Mouse (Mus musculus) liver, postnatal 0 days (tissue): ENCODE measurements around the gene Il11. TPM values are rescaled to one million over a fixed set of nuclear protein-coding genes. Genes with fewer than 3 reads are reported as not detected.

Experiments
- ATAC-seq: fragments of 200-750 bp; cut with Nextera tagmentation; 2 replicates; pipeline ENCODE4 v1.8.0; 2017; ENCODE audit warnings: mild to moderate bottlenecking, moderate library complexity
- DNase-seq: peaks from one replicate; pipeline ENCODE4 v3.0.0-alpha.2; 2016
- H3K27ac ChIP-seq: fragments of 300-500 bp; sonication (generic); 2 replicates; pipeline ENCODE4 v1.5.1; 2014; ENCODE audit warnings: antibody characterized with exemption, moderate library complexity, mild to moderate bottlenecking, low read depth
- H3K27me3 ChIP-seq: fragments of 300-500 bp; sonication (generic); 2 replicates; pipeline ENCODE4 v1.6.1; 2014; ENCODE audit warnings: low read length, control low read depth, mixed read lengths; ENCODE audit not compliant: insufficient read depth
- H3K36me3 ChIP-seq: fragments of 300-500 bp; sonication (generic); replicated peaks from 2 replicates; pipeline ENCODE4 v1.6.1; 2014; ENCODE audit warnings: mild to moderate bottlenecking, control low read depth, low read length, moderate library complexity, mixed read lengths; ENCODE audit not compliant: insufficient read depth
- H3K4me1 ChIP-seq: fragments of 300-500 bp; sonication (generic); 2 replicates; pipeline ENCODE4 v1.6.1; 2014; ENCODE audit warnings: antibody characterized with exemption, mild to moderate bottlenecking, control low read depth; ENCODE audit not compliant: insufficient read depth
- H3K4me2 ChIP-seq: fragments of 300-500 bp; sonication (generic); 2 replicates; pipeline ENCODE4 v1.6.1; 2014; ENCODE audit warnings: low read depth, mild to moderate bottlenecking, low read length, moderate library complexity, mixed read lengths
- H3K4me3 ChIP-seq: fragments of 300-500 bp; sonication (generic); 2 replicates; pipeline ENCODE4 v1.5.1; 2014; ENCODE audit warnings: low read depth, low read length
- H3K9ac ChIP-seq: fragments of 300-500 bp; sonication (generic); replicated peaks from 2 replicates; pipeline ENCODE4 v1.6.1; 2014; ENCODE audit warnings: mild to moderate bottlenecking, moderate library complexity
- H3K9me3 ChIP-seq: fragments of 300-500 bp; sonication (generic); 2 replicates; pipeline ENCODE4 v1.6.1; 2016; ENCODE audit warnings: mild to moderate bottlenecking, control low read depth, low read length, mixed read lengths
- CTCF ChIP-seq: sonication (generic); IDR thresholded peaks from 2 replicates; pipeline ENCODE4 v1.5.1; 2016; ENCODE audit warnings: antibody characterized with exemption, low read depth
- EP300 ChIP-seq: IDR thresholded peaks from 2 replicates; pipeline ENCODE4 v1.6.1; 2016; ENCODE audit warnings: antibody characterized with exemption, low read depth, mild to moderate bottlenecking
- WGBS: fragments of 180-500 bp; shearing (Covaris S2); extraction: QIAGEN DNeasy Blood & Tissue Kit; methylation state at CpG from one replicate; pipeline ENCODE4 v1.1.7; 2014; ENCODE audit not compliant: insufficient replicate concordance; 5-methylcytosine and 5-hydroxymethylcytosine counted together
- polyA plus RNA-seq: library from polyadenylated mRNA; unstranded; fragments of >200 nt; fragmentation: Nextera tagmentation; extraction: Ambion mirVana; gene quantifications from 2 replicates; pipeline ENCODE4 v1.2.1, GENCODE M21; 2015

Il11 gene
- polyA plus RNA-seq, 1 experiment from 2014 or later = not detected

DNA sequence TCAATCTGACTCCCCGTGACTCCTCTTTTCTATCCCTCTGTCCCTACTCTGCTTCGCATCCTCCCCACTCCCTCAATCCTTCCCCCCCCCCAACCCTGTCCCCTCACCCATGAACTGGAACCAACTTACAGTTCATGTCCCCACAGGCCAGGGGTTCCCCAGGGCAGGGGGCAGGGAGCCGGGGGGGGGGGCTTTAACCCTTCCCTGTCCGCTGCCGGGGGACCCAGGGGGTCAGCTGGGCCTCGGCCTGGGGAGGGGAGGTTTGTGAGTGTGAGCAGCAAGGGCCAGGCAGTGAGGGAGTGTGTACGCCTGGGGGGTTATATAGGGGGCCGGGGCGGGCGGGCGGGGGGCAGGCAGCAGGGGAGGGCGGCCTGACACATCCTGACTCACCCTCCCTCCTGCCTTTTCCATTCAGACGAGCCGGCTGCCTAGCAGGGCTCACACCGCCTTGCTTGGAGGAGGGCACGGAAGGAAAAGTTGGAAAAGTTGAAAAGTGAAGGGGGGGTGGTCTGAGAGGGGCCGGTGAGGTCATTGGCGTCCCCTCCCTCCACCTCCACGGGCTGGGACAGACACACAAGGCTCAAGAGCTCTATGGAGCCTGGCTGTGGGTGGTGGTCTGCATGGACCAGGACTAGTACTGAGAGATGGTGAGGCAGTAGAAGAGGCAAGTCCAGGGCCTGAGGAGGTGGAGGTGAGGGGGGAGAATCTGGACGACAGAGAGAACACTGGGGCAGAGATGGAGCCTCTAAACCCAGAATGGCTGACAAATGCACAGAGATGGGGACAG, 4.6 kb downstream of the Il11 start:
- Histone ChIP-seq H3K4me3 (0 out of 2 replicates have a peak overlapping the region, but pooled peaks have one; percentile 41), H3K27ac (no peak overlapping the region), H3K27me3 (peaks cover 58% of the 10 kb centered on the region), H3K4me1 (peaks cover 6% of the 10 kb centered on the region), H3K36me3 (no peaks in the 10 kb centered on the region), H3K4me2 (no peak overlapping the region), H3K9me3 (no peaks in the 10 kb centered on the region), H3K9ac (no peak overlapping the region)
- no peak for ATAC-seq
- DNase-seq = no peak
- 21% methylated on average over 20 of the region's 20 CpGs for WGBS
- TF ChIP-seq EP300 (no peak), CTCF (no peak)

- Histone ChIP-seq H3K27me3 (peaks cover 58% of the 10 kb centered on the region), H3K4me3 (peak overlapping the region; percentile 41), H3K4me2 (peak overlapping the region; percentile 72), H3K4me1 (peaks cover 6% of the 10 kb centered on the region), H3K27ac (no peak overlapping the region), H3K9ac (peak overlapping the region; percentile 50), H3K9me3 (no peaks in the 10 kb centered on the region), H3K36me3 (no peaks in the 10 kb centered on the region)
- no peak for TF ChIP-seq EP300
- TF ChIP-seq CTCF = no peak
- WGBS = 3% methylated on average over 27 of the region's 56 CpGs
- peak; percentile 73 for ATAC-seq
- peak; percentile 70 for DNase-seq
Observed at GRCm38 (mm10) chr7:4776861-4777830, 5.5 kb downstream of the Il11 start.

DNA sequence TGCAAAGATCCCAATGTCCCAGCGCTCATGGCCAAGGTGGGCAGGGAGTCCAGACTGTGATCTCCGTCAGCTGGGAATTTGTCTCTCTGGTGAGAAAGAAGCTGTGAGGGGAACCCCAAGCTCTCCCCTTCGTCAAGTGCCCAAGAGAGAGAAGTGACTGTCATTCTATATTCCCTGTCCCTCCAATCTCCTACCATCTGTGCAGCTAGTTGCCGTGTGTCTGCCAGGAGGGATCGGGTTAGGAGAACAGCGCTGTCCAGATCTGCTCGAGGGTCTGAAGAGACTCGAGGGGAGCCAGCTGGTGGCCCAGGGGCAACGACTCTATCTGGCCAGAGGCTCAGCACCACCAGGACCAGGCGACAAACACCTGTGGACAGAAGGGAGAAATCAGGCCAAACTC, 6.5 kb downstream of the Il11 start:
- ATAC-seq (no peak), DNase-seq (no peak)
- WGBS = 44% methylated on average over 10 of the region's 10 CpGs

GRCm38 (mm10) chr7:4771202-4771601, 11.5 kb downstream of the Il11 start, which contains the start of gene Fam71e2:
Fam71e2 (minus strand) TSS chr7:4771302.
- no peak for TF ChIP-seq EP300
- TF ChIP-seq CTCF = no peak
- H3K27ac ChIP-seq = no peak within 1 kb of the TSS
- 63% methylated on average over 3 of the region's 5 CpGs for WGBS
- no peaks in the 10 kb centered on the region for H3K4me1 ChIP-seq
- no peak within 1 kb of the TSS for H3K9ac ChIP-seq
- no peak for ATAC-seq
- no peaks in the 10 kb centered on the region for H3K36me3 ChIP-seq
- no peak for DNase-seq
- H3K9me3 ChIP-seq = no peaks in the 10 kb centered on the region
- H3K4me3 ChIP-seq = no peak within 1 kb of the TSS
- H3K4me2 ChIP-seq = no peak within 1 kb of the TSS
- H3K27me3 ChIP-seq = peaks cover 19% of the 10 kb centered on the region

More for the DNA sequence above, 6.5 kb downstream of the Il11 start:
- no peak overlapping the region for H3K27ac ChIP-seq
- H3K4me2 ChIP-seq = no peak overlapping the region
- H3K4me1 ChIP-seq = peaks cover 6% of the 10 kb centered on the region
- peaks cover 54% of the 10 kb centered on the region for H3K27me3 ChIP-seq
- H3K9ac ChIP-seq = no peak overlapping the region
- TF ChIP-seq EP300 = no peak
- TF ChIP-seq CTCF = no peak
- H3K4me3 ChIP-seq = no peak overlapping the region
- H3K9me3 ChIP-seq = no peaks in the 10 kb centered on the region
- H3K36me3 ChIP-seq = no peaks in the 10 kb centered on the region

- Histone ChIP-seq H3K27me3 (0 out of 2 replicates have a peak, but pooled peaks cover 4% of the 10 kb centered on the region), H3K27ac (peak overlapping the region; percentile 7; the same call in 1 of the 2 replicates), H3K9ac (peak overlapping the region; percentile 35; the same call in 1 of the 2 replicates), H3K4me2 (peak overlapping the region; percentile 35), H3K4me3 (no peak overlapping the region), H3K4me1 (no peaks in the 10 kb centered on the region; the same call in 1 of the 2 replicates), H3K9me3 (no peaks in the 10 kb centered on the region), H3K36me3 (no peaks in the 10 kb centered on the region)
- ATAC-seq (peak; percentile 61), DNase-seq (no peak)
- TF ChIP-seq CTCF (no peak), EP300 (no peak)
- WGBS = 25% methylated on average over 4 of the region's 4 CpGs
Observed at GRCm38 (mm10) chr7:4764946-4765710, 17.5 kb downstream of the Il11 start.
